8 mouse cellular contexts compared by ENCODE assay signal in the genomic region with DNA sequence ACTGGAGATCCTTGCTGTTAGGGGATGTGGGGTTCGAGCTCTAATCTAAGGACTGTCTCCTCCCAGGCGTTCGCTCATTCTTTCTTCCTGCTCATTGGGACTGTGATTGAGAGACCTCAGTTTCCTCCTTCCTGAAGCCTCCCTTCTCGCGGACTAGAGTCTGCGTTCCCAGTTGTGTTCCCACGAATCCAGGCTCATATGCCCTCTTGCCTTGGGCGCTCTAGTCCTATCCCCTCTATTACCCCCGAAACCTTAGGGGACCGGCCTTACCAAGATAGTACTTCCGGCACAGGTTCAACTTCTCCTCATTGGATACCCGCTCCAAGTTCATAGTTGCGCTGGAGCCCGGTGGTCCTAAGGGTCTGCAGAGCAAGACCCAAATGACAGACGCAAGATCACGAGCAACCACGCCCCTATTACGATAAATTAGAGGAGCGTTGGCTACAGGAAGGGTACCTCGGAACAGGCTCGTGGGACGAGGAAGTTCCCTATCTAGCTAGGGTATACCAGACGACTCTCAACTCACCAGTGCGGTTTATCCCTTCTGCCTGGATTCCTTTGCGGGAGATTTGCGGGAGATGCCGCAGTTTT. TPM values are rescaled to one million over a fixed set of nuclear protein-coding genes. Genes with fewer than 3 reads are reported as not detected.
A peak's percentile ranks its signal among the peaks of the same experiment; 100 is the strongest.
DNase-seq lines count a peak whose midpoint lies in the region; ATAC-seq and TF ChIP-seq lines count a peak whose summit lies in the region.

No protein-coding gene starts in this region.

- peak overlapping the region; percentile 41 for H3K9ac ChIP-seq in heart, adult 2 months (ENCODE audit: low read depth, low read length)

- no peak for TF ChIP-seq POLR2A in heart, adult 2 months (IDR thresholded peaks at IDR 0.05; ENCODE audit: insufficient read depth, low read depth, low read length)

- peak overlapping the region; percentile 99 for H3K27ac ChIP-seq in heart, adult 2 months
- peak overlapping the region; percentile 92 for H3K27ac ChIP-seq in hindbrain, embryonic 10.5 days

- no peaks in the 10 kb centered on the region for H3K27me3 ChIP-seq in heart, adult 2 months (ENCODE audit: control insufficient read depth, insufficient read depth, low read length)
- H3K27me3 ChIP-seq in hindbrain, embryonic 10.5 days (ENCODE audit: insufficient read depth, poor library complexity, severe bottlenecking) = no peaks in the 10 kb centered on the region

- WGBS in heart, adult 2 months = under 1% methylated on average over 27 of the region's 27 CpGs
- 3% methylated on average over 27 of the region's 27 CpGs for WGBS in hindbrain, embryonic 10.5 days

- peak overlapping the region; percentile 71 for H3K4me3 ChIP-seq in heart, adult 2 months
- H3K4me3 ChIP-seq in hindbrain, embryonic 10.5 days = peak overlapping the region; percentile 80

- no peak for TF ChIP-seq CTCF in heart, adult 2 months (IDR thresholded peaks at IDR 0.05)

- H3K4me1 ChIP-seq in heart, adult 2 months (ENCODE audit: control insufficient read depth, insufficient read depth, low read length) = peaks cover 5% of the 10 kb centered on the region
- H3K4me1 ChIP-seq in hindbrain, embryonic 10.5 days (replicated peaks) = peaks cover 34% of the 10 kb centered on the region

- peak; percentile 6; the same call in 1 of the 2 replicates for ATAC-seq in megakaryocyte progenitor cell, adult 5-6 weeks (replicated peaks; ENCODE audit: poor library complexity)

- DNase-seq in heart, adult 2 months = no peak
- DNase-seq in heart, adult 9 months (ENCODE audit: low spot score in 2 of 2) = no peak
- peak; percentile 50 for DNase-seq in thymus, postnatal 14 days
- no peak for DNase-seq in thymus, postnatal 36 days
- DNase-seq in hindbrain, embryonic 10.5 days (ENCODE audit: low spot score) = no peak
- DNase-seq in gastrocnemius, postnatal 14 days = no peak
- no peak for DNase-seq in lung, postnatal 36 days

- H3K79me2 ChIP-seq in heart, adult 2 months (replicated peaks; ENCODE audit: control insufficient read depth, insufficient read depth, low read length) = no peaks in the 10 kb centered on the region

- no peaks in the 10 kb centered on the region for H3K36me3 ChIP-seq in heart, adult 2 months (ENCODE audit: control insufficient read depth, insufficient read depth, low read length)
- peaks cover 41% of the 10 kb centered on the region for H3K36me3 ChIP-seq in hindbrain, embryonic 10.5 days

- intact Hi-C loops in heart, adult 2 months (cut with DNase I) = loop anchor here (1.0 kb wide), 1 partner anchor 26 kb away; a partner anchor contains a TSS
- intact Hi-C loops in gastrocnemius, postnatal 14 days (cut with DNase I; ENCODE audit: low total_unique reads) = no loop called here

- no peaks in the 10 kb centered on the region for H3K9me3 ChIP-seq in hindbrain, embryonic 10.5 days

- no peak for TF ChIP-seq EP300 in heart, adult 2 months (IDR thresholded peaks at IDR 0.05; ENCODE audit: insufficient read depth, low read depth, low read length)

RNA-seq across cellular contexts. Expression of a gene that starts 0.5 kb away (rescaled TPM):
- total RNA-seq in heart, adult 2 months (2021) = 10 to 100 TPM; 56.0 to 67.9 TPM
- polyA plus RNA-seq in heart, adult 2 months (2012; rRNA removed) = 61.3 and 71.4 TPM in 2 replicates
- 96.0 and 106 TPM in 2 replicates for polyA plus RNA-seq in hindbrain, embryonic 10.5 days (2016; fragmentation: Nextera tagmentation; extraction: Ambion mirVana)
- total RNA-seq in megakaryocyte progenitor cell, adult 5-6 weeks (2015) = 21.4 and 23.4 TPM in 2 replicates
- 86.9 and 96.7 TPM in 2 replicates for total RNA-seq in megakaryocyte progenitor cell, adult 5-6 weeks (2017)
- 10 to 100 TPM; 49.6 to 50.1 TPM for total RNA-seq in gastrocnemius, postnatal 14 days (2021)

RNA-seq across cellular contexts. Expression of a gene that starts 0.5 kb away (rescaled TPM):
- 1 to 10 TPM; 1.1 to 1.9 TPM for total RNA-seq in heart, adult 2 months (2021)
- polyA plus RNA-seq in heart, adult 2 months (2012; rRNA removed) = 1.6 and 3.1 TPM in 2 replicates
- polyA plus RNA-seq in hindbrain, embryonic 10.5 days (2016; fragmentation: Nextera tagmentation; extraction: Ambion mirVana) = 16.4 and 16.9 TPM in 2 replicates
- 2.2 and 3.7 TPM in 2 replicates for total RNA-seq in megakaryocyte progenitor cell, adult 5-6 weeks (2015)
- 3.4 and 3.9 TPM in 2 replicates for total RNA-seq in megakaryocyte progenitor cell, adult 5-6 weeks (2017)
- total RNA-seq in gastrocnemius, postnatal 14 days (2021) = 1 to 10 TPM in 1 of 2 experiments, under 1 TPM in 1; 0.74 to 1.7 TPM

RNA-seq across cellular contexts. Expression of a gene that starts 0.8 kb away (rescaled TPM):
- 10 to 100 TPM; 75.6 to 85.7 TPM for total RNA-seq in heart, adult 2 months (2021)
- polyA plus RNA-seq in heart, adult 2 months (2012; rRNA removed) = 109 and 124 TPM in 2 replicates
- polyA plus RNA-seq in hindbrain, embryonic 10.5 days (2016; fragmentation: Nextera tagmentation; extraction: Ambion mirVana) = 131 and 140 TPM in 2 replicates
- 181 and 202 TPM in 2 replicates for total RNA-seq in megakaryocyte progenitor cell, adult 5-6 weeks (2015)
- total RNA-seq in megakaryocyte progenitor cell, adult 5-6 weeks (2017) = 150 and 154 TPM in 2 replicates
- total RNA-seq in gastrocnemius, postnatal 14 days (2021) = 10 to 100 TPM; 83.4 to 92.7 TPM

RNA-seq across cellular contexts. Expression of a gene that starts 2.6 kb away (rescaled TPM):
- total RNA-seq in heart, adult 2 months (2021) = under 1 TPM; 0.23 to 0.75 TPM
- 1.2 and 3.7 TPM in 2 replicates for polyA plus RNA-seq in heart, adult 2 months (2012; rRNA removed)
- 6.2 and 6.7 TPM in 2 replicates for polyA plus RNA-seq in hindbrain, embryonic 10.5 days (2016; fragmentation: Nextera tagmentation; extraction: Ambion mirVana)
- 7.2 and 9.2 TPM in 2 replicates for total RNA-seq in megakaryocyte progenitor cell, adult 5-6 weeks (2015)
- total RNA-seq in megakaryocyte progenitor cell, adult 5-6 weeks (2017) = not detected in 2 replicates
- under 1 TPM; 0.60 to 0.88 TPM for total RNA-seq in gastrocnemius, postnatal 14 days (2021)

RNA-seq across cellular contexts. Expression of a gene that starts 3.0 kb away (rescaled TPM):
- 10 to 100 TPM; 13.7 to 16.0 TPM for total RNA-seq in heart, adult 2 months (2021)
- 16.2 and 20.0 TPM in 2 replicates for polyA plus RNA-seq in heart, adult 2 months (2012; rRNA removed)
- polyA plus RNA-seq in hindbrain, embryonic 10.5 days (2016; fragmentation: Nextera tagmentation; extraction: Ambion mirVana) = 47.6 and 50.2 TPM in 2 replicates
- total RNA-seq in megakaryocyte progenitor cell, adult 5-6 weeks (2015) = 54.8 and 67.5 TPM in 2 replicates
- total RNA-seq in megakaryocyte progenitor cell, adult 5-6 weeks (2017) = 27.2 and 39.8 TPM in 2 replicates
- total RNA-seq in gastrocnemius, postnatal 14 days (2021) = 1 to 10 TPM; 8.4 to 9.1 TPM
